Mouse (Mus musculus): ENCODE results near the gene Nudt4. TPM values are rescaled to one million over a fixed set of nuclear protein-coding genes. Genes with fewer than 3 reads are reported as not detected.

The Nudt4 gene
- polyA plus RNA-seq, 1 experiment from 2014 or later = 107 TPM

DNA sequence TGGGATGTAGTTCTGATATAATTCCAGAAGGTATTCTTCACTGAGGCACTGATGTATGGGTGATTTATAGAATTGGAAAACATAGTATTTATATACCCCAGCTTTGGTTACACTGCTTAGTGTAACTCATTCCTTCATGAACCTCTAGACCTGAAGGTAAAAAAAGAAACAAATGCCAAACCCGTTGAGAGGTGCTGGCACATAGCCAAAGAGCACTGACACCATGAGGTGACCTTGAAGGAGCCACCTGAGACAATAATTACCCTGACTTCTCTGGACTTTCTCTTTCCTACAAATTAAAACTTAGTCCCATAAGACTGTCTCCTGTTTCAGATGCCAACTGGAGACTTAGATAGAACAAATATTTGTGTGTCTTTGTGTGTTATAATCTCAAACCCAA, 59.6 kb downstream of the Nudt4 start:
- Histone ChIP-seq H3K4me3 (replicated peaks) (no peak overlapping the region), H3K27ac (no peak overlapping the region), H3K4me1 (peaks cover 11% of the 10 kb centered on the region), H3K9ac (no peak overlapping the region), H3K9me3 (no peaks in the 10 kb centered on the region), H3K27me3 (no peaks in the 10 kb centered on the region), H3K36me3 (replicated peaks) (no peaks in the 10 kb centered on the region), H3K4me2 (no peak overlapping the region)
- no peak for ATAC-seq (ENCODE audit: low FRiP score)
- 74% methylated on average over 1 of the region's 1 CpGs for WGBS

DNA sequence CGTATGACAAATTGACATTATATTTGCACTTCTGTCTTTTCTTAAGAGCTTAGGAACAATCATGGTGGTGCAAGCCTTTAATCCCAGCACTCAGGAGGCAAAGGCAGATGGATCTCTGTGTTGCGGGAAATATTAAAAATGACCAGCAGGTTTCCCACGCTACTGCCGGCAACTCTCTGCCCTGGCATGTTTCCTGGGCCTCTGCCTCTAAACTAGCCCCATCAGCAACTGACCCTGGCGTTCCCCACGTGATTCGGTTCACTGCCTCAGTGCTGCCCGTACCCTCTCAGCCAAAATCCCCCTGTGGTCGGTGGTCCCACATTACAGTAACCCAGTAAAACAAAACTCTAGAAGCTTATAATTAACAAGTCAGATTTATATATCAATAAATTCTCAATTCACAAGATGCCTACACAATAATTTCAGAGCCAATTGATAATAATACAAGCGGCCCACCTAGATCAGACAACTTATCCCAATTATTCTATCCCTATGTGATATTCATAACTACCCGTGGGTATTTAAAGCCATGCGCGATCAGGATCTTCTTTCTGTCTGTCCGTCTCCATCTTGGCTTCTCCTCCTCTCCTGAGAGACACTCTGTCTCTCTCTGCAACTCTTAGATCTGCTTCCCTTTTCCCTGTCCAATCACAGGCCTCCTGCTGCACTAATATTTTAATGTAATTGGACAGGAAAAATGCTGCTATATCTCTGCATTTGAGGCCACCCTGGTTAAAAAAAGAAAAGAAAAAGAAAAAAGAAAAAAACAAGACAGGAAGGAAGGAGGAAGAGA, 60.3 kb downstream of the Nudt4 start:
- H3K4me1 ChIP-seq = peaks cover 11% of the 10 kb centered on the region
- 91% methylated on average over 14 of the region's 14 CpGs for WGBS
- no peak overlapping the region for H3K9ac ChIP-seq
- H3K36me3 ChIP-seq (replicated peaks) = no peaks in the 10 kb centered on the region
- no peak overlapping the region for H3K27ac ChIP-seq
- no peak for ATAC-seq (ENCODE audit: low FRiP score)
- no peak overlapping the region for H3K4me2 ChIP-seq
- H3K4me3 ChIP-seq (replicated peaks) = no peak overlapping the region
- no peaks in the 10 kb centered on the region for H3K9me3 ChIP-seq
- H3K27me3 ChIP-seq = no peaks in the 10 kb centered on the region

DNA sequence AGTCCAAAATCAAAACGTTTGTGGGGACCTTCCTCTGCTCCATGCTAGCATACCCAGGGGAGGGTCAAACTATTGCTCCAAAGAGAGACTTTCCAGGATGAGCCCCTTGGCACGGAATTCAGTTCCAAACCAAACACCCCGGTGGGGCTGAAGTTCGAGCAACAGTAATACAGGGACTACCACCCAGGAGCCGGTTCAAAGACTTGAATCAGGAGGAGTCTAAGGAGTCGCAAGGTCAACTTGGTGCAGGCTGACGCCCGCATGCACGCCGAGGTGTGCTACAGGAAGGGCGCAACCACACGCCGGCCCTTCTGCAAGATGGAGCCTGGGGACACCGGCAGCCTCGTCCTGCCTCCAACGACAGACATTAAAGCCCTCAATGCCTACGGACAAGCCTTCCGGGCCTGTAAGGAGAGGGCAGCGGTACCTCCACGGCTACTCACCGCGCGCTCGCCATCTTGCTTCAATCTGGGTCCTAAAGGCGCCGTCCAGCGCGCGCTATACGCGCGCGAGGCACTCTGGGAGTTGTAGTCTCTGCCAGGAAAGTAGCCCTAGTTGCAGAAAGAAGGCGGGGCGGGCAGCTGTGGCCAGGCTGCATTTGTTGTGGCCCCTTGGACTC, 62.4 kb downstream of the Nudt4 start, which contains the start of gene Mrpl42:
TSS of gene Mrpl42 (minus strand) at position 478 of the 619 bp plus-strand sequence.
- H3K9me3 ChIP-seq = no peaks in the 10 kb centered on the region
- WGBS = under 1% methylated on average over 35 of the region's 35 CpGs
- ATAC-seq (ENCODE audit: low FRiP score) = peak; percentile 97
- H3K27ac ChIP-seq = peak within 1 kb of the TSS; percentile 86
- peak within 1 kb of the TSS; percentile 74 for H3K9ac ChIP-seq
- no peaks in the 10 kb centered on the region for H3K27me3 ChIP-seq
- H3K4me3 ChIP-seq (replicated peaks) = peak within 1 kb of the TSS; percentile 76
- peak within 1 kb of the TSS; percentile 62 for H3K4me2 ChIP-seq
- peaks cover 11% of the 10 kb centered on the region for H3K36me3 ChIP-seq (replicated peaks)
- H3K4me1 ChIP-seq = peaks cover 11% of the 10 kb centered on the region

DNA sequence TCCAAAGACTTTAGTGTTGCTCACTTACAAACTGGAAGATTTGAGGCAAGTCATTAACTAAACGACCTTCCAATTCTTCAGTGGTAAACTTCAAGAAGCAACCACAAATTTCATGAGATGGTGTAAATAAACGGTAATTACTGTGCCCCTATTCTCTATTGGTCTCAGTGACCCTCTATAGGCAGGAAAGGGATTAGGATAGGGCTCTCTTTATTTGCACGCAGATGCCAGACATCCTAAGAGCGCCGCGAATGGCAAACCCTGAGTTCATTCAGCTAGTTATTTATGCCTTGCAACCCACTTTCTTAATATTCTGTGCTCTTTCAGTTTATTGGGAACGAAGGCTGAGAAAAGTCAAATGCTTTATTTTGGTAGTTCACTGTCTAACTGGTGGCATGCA, 62.9 kb downstream of the Nudt4 start:
- peak overlapping the region; percentile 62 for H3K4me2 ChIP-seq
- H3K36me3 ChIP-seq (replicated peaks) = peaks cover 11% of the 10 kb centered on the region
- no peaks in the 10 kb centered on the region for H3K27me3 ChIP-seq
- peak overlapping the region; percentile 74 for H3K9ac ChIP-seq
- ATAC-seq (ENCODE audit: low FRiP score) = no peak
- H3K27ac ChIP-seq = peak overlapping the region; percentile 86
- H3K9me3 ChIP-seq = no peaks in the 10 kb centered on the region
- H3K4me3 ChIP-seq (replicated peaks) = peak overlapping the region; percentile 76
- WGBS = 2% methylated on average over 7 of the region's 7 CpGs
- H3K4me1 ChIP-seq = peaks cover 11% of the 10 kb centered on the region

Small RNA genes lying within 50 kb of the gene (microRNA-seq; reads per million reads assigned to microRNA genes)
- 19.7 reads per million, percentile 34 among the genes with 10 or more reads in this experiment for gene Mir3058

Other genes starting within 250 kb of the Nudt4 start
- gene Cradd, start 240.0 kb downstream of the Nudt4 start, polyA plus RNA-seq (2016; fragmentation: Nextera tagmentation; extraction: Ambion mirVana) = 13.3 and 14.2 TPM in 2 replicates
- 73.4 and 74.1 TPM in 2 replicates for gene Socs2, start 147.0 kb downstream of the Nudt4 start, polyA plus RNA-seq (2016; fragmentation: Nextera tagmentation; extraction: Ambion mirVana)
- 297 and 314 TPM in 2 replicates for gene Mrpl42, start 62.2 kb downstream of the Nudt4 start, polyA plus RNA-seq (2016; fragmentation: Nextera tagmentation; extraction: Ambion mirVana)
- 439 and 463 TPM in 2 replicates for gene Ube2n, start 49.0 kb downstream of the Nudt4 start, polyA plus RNA-seq (2016; fragmentation: Nextera tagmentation; extraction: Ambion mirVana)
- gene Anapc15-ps, start 109.3 kb upstream of the Nudt4 start, polyA plus RNA-seq (2016; fragmentation: Nextera tagmentation; extraction: Ambion mirVana) = not detected in 2 replicates